Comparison of ENCODE assay signal across 8 mouse cellular contexts in genomic region chr17:45549617-45550181, GRCm38 (mm10). TPM values are rescaled to one million over a fixed set of nuclear protein-coding genes. Genes with fewer than 3 reads are reported as not detected.
DNase-seq lines count a peak whose midpoint lies in the region; ATAC-seq lines count a peak whose summit lies in the region.

TSS of gene Tmem151b (minus strand) at chr17:45549677.

- H3K27me3 ChIP-seq in forebrain, embryonic 14.5 days (replicated peaks; ENCODE audit: control insufficient read depth, insufficient read depth, low read length) = peaks cover 24% of the 10 kb centered on the region
- H3K27me3 ChIP-seq in neural tube, embryonic 11.5 days (ENCODE audit: control insufficient read depth, insufficient read depth, low read length) = peaks cover 35% of the 10 kb centered on the region

- no peaks in the 10 kb centered on the region for H3K4me1 ChIP-seq in brown adipose tissue, adult 24 weeks (ENCODE audit: control insufficient read depth, insufficient read depth, insufficient read length, low read length)
- peaks cover 20% of the 10 kb centered on the region for H3K4me1 ChIP-seq in forebrain, embryonic 14.5 days (ENCODE audit: control insufficient read depth, insufficient read depth, low read length)
- H3K4me1 ChIP-seq in neural tube, embryonic 11.5 days (ENCODE audit: control insufficient read depth, insufficient read depth, low read length) = peaks cover 6% of the 10 kb centered on the region

- peak; percentile 63 for DNase-seq in layer of hippocampus, adult 11-12 months (ENCODE audit: low spot score)
- no peak for DNase-seq in layer of hippocampus, adult 9-10 months (ENCODE audit: low spot score)
- peak; percentile 84 for DNase-seq in forebrain, embryonic 14.5 days (ENCODE audit: low spot score)
- DNase-seq in left cerebral cortex, postnatal 10 days (ENCODE audit: extremely low spot score in 1 of 2, low spot score in 2 of 2) = peak in 1 of 2 experiments; percentile 81
- DNase-seq in neural tube, embryonic 11.5 days (ENCODE audit: low spot score) = peak; percentile 73
- DNase-seq in adrenal gland, adult 18-20 months (ENCODE audit: low spot score in 2 of 2) = no peak
- no peak for DNase-seq in gastrocnemius, postnatal 4 days (ENCODE audit: low spot score in 2 of 2)

- peak within 1 kb of the TSS; percentile 11; the same call in 1 of the 2 replicates for H3K4me3 ChIP-seq in brown adipose tissue, adult 24 weeks (ENCODE audit: insufficient read depth, low read depth, low read length)
- H3K4me3 ChIP-seq in forebrain, embryonic 14.5 days (ENCODE audit: low read depth, low read length) = peak within 1 kb of the TSS; percentile 88
- peak within 1 kb of the TSS; percentile 80 for H3K4me3 ChIP-seq in neural tube, embryonic 11.5 days (ENCODE audit: low read depth, low read length)

- no peak within 1 kb of the TSS for H3K27ac ChIP-seq in brown adipose tissue, adult 24 weeks (replicated peaks; ENCODE audit: low read depth, low read length)
- peak within 1 kb of the TSS; percentile 95 for H3K27ac ChIP-seq in forebrain, embryonic 14.5 days (ENCODE audit: low read depth, low read length)
- H3K27ac ChIP-seq in neural tube, embryonic 11.5 days (ENCODE audit: low read depth, low read length) = peak within 1 kb of the TSS; percentile 83

- peaks cover 24% of the 10 kb centered on the region for H3K36me3 ChIP-seq in forebrain, embryonic 14.5 days (ENCODE audit: control insufficient read depth, insufficient read depth, low read length)
- H3K36me3 ChIP-seq in neural tube, embryonic 11.5 days (ENCODE audit: control insufficient read depth, insufficient read depth, low read length) = no peaks in the 10 kb centered on the region

- H3K9ac ChIP-seq in forebrain, embryonic 14.5 days (ENCODE audit: low read length) = peak within 1 kb of the TSS; percentile 98
- H3K9ac ChIP-seq in neural tube, embryonic 11.5 days (ENCODE audit: low read length) = peak within 1 kb of the TSS; percentile 94

- H3K4me2 ChIP-seq in forebrain, embryonic 14.5 days (ENCODE audit: low read length) = peak within 1 kb of the TSS; percentile 63
- H3K4me2 ChIP-seq in neural tube, embryonic 11.5 days (ENCODE audit: low read depth) = peak within 1 kb of the TSS; percentile 87

- intact Hi-C loops in left cerebral cortex, postnatal 10 days (cut with DNase I) = no loop called here

- under 1% methylated on average over 11 of the region's 29 CpGs for WGBS in forebrain, embryonic 14.5 days
- 1% methylated on average over 12 of the region's 29 CpGs for WGBS in neural tube, embryonic 11.5 days

- ATAC-seq in forebrain, embryonic 14.5 days = peak; percentile 71
- 0 out of 2 replicates have a peak, but pooled peaks have one; percentile 42 for ATAC-seq in neural tube, embryonic 11.5 days (ENCODE audit: insufficient read depth, low FRiP score, low TSS enrichment)

- no peaks in the 10 kb centered on the region for H3K9me3 ChIP-seq in forebrain, embryonic 14.5 days (replicated peaks; ENCODE audit: control insufficient read depth, low read length)
- no peaks in the 10 kb centered on the region for H3K9me3 ChIP-seq in neural tube, embryonic 11.5 days (ENCODE audit: control insufficient read depth, low read length)

RNA-seq across cellular contexts. Expression of gene Tmem151b, which starts in this region (rescaled TPM):
- polyA plus RNA-seq in brown adipose tissue, adult 24 weeks (2012; ENCODE audit: insufficient read depth, insufficient read length, missing spikeins) = not detected in 2 replicates
- polyA plus RNA-seq in forebrain, embryonic 14.5 days (2014; fragmentation: Nextera tagmentation; extraction: Ambion mirVana) = 19.2 and 21.2 TPM in 2 replicates
- 100 to 1,000 TPM in 1 of 2 experiments, 10 to 100 TPM in 1; 99.5 to 104 TPM for total RNA-seq in left cerebral cortex, postnatal 10 days (2021)
- polyA plus RNA-seq in neural tube, embryonic 11.5 days (2014; fragmentation: Nextera tagmentation; extraction: Ambion mirVana) = 6.2 and 6.8 TPM in 2 replicates
- under 1 TPM in 1 of 2 experiments, not detected in 1; 0.06 TPM for total RNA-seq in adrenal gland, adult 18-20 months (2021)
- total RNA-seq in gastrocnemius, postnatal 4 days (2021) = under 1 TPM; 0.15 to 0.29 TPM

Comparison
In these comparisons a context has a peak if more than half of its experiments do, and no peak if none do; other contexts are left out.
1. RNA of gene Tmem151b (total RNA-seq): 99.5 to 104 TPM in left cerebral cortex, postnatal 10 days; 0.15 to 0.29 TPM in gastrocnemius, postnatal 4 days and 0.06 TPM in adrenal gland, adult 18-20 months; every median in the first group is over 10 times any median in the second.
2. DNase-seq: peak in layer of hippocampus, adult 11-12 months (single experiment), forebrain, embryonic 14.5 days (single experiment) and neural tube, embryonic 11.5 days (single experiment); none in layer of hippocampus, adult 9-10 months (single experiment), adrenal gland, adult 18-20 months (0 of 2) and gastrocnemius, postnatal 4 days (0 of 2).
3. H3K4me3 ChIP-seq: peak in every context shown above with its lines; median percentile 88 in forebrain, embryonic 14.5 days; 80 in neural tube, embryonic 11.5 days; 11 in brown adipose tissue, adult 24 weeks.